Comparison of ENCODE assay signal across 8 mouse cellular contexts in genomic region chr14:55815310-55815751, GRCm38 (mm10). TPM values are rescaled to one million over a fixed set of nuclear protein-coding genes. Genes with fewer than 3 reads are reported as not detected.
A peak's percentile ranks its signal among the peaks of the same experiment; 100 is the strongest.
DNase-seq lines count a peak whose midpoint lies in the region; ATAC-seq and TF ChIP-seq lines count a peak whose summit lies in the region.

No protein-coding gene starts in this region.

- H3K4me2 ChIP-seq in heart, embryonic 11.5 days: peak overlapping the region; percentile 60
- peak overlapping the region; percentile 68 for H3K4me2 ChIP-seq in kidney, embryonic 14.5 days (replicated peaks; ENCODE audit: low read depth, low read length)
- peak overlapping the region; percentile 61 for H3K4me2 ChIP-seq in lung, postnatal 0 days (replicated peaks; ENCODE audit: low read depth, low read length)

- H3K9me3 ChIP-seq in embryonic facial prominence, embryonic 10.5 days: no peaks in the 10 kb centered on the region
- H3K9me3 ChIP-seq in heart, embryonic 11.5 days (replicated peaks; ENCODE audit: control insufficient read depth, low read length): no peaks in the 10 kb centered on the region
- H3K9me3 ChIP-seq in kidney, embryonic 14.5 days (ENCODE audit: control insufficient read depth, low read length): no peaks in the 10 kb centered on the region
- H3K9me3 ChIP-seq in lung, postnatal 0 days (ENCODE audit: low read length): no peaks in the 10 kb centered on the region

- H3K4me3 ChIP-seq in testis, adult 2 months (ENCODE audit: control insufficient read depth, low read depth, low read length): peak overlapping the region; percentile 59
- peak overlapping the region; percentile 64 for H3K4me3 ChIP-seq in embryonic facial prominence, embryonic 10.5 days
- H3K4me3 ChIP-seq in heart, embryonic 11.5 days (ENCODE audit: low read depth, low read length): peak overlapping the region; percentile 49
- H3K4me3 ChIP-seq in kidney, embryonic 14.5 days (ENCODE audit: low read length): peak overlapping the region; percentile 48
- H3K4me3 ChIP-seq in lung, postnatal 0 days (ENCODE audit: low read depth, low read length): peak overlapping the region; percentile 39

- no peaks in the 10 kb centered on the region for H3K27me3 ChIP-seq in testis, adult 2 months (ENCODE audit: control insufficient read depth, insufficient read depth, low read length)
- no peaks in the 10 kb centered on the region for H3K27me3 ChIP-seq in embryonic facial prominence, embryonic 10.5 days (replicated peaks; ENCODE audit: low read depth, poor library complexity, severe bottlenecking)
- no peaks in the 10 kb centered on the region for H3K27me3 ChIP-seq in heart, embryonic 11.5 days (ENCODE audit: control insufficient read depth, insufficient read depth, low read length)
- H3K27me3 ChIP-seq in kidney, embryonic 14.5 days (ENCODE audit: control insufficient read depth, insufficient read depth, low read length): no peaks in the 10 kb centered on the region
- no peaks in the 10 kb centered on the region for H3K27me3 ChIP-seq in lung, postnatal 0 days (replicated peaks; ENCODE audit: insufficient read depth, low read length)

- DNase-seq in testis, postnatal 14 days (ENCODE audit: low spot score): no peak
- peak; percentile 56 for DNase-seq in embryonic facial prominence, embryonic 10.5 days (ENCODE audit: low spot score)
- DNase-seq in lung, postnatal 0 days (ENCODE audit: low spot score): peak; percentile 94
- peak; percentile 59 for DNase-seq in skeletal muscle tissue, adult 2 months (ENCODE audit: low read depth, low spot score)
- no peak for DNase-seq in T-cell, adult 2 months (ENCODE audit: low spot score)

- no peaks in the 10 kb centered on the region for H3K36me3 ChIP-seq in testis, adult 2 months (ENCODE audit: control insufficient read depth, insufficient read depth, low read length)
- no peaks in the 10 kb centered on the region for H3K36me3 ChIP-seq in embryonic facial prominence, embryonic 10.5 days (replicated peaks)
- H3K36me3 ChIP-seq in heart, embryonic 11.5 days (ENCODE audit: control insufficient read depth, insufficient read depth, low read length): no peaks in the 10 kb centered on the region
- H3K36me3 ChIP-seq in kidney, embryonic 14.5 days (ENCODE audit: control insufficient read depth, insufficient read depth, low read length): no peaks in the 10 kb centered on the region
- H3K36me3 ChIP-seq in lung, postnatal 0 days (ENCODE audit: insufficient read depth, low read length): no peaks in the 10 kb centered on the region

- TF ChIP-seq EP300 in lung, postnatal 0 days (IDR thresholded peaks at IDR 0.05): peak; percentile 57; the same call in 1 of the 2 replicates

- WGBS in embryonic facial prominence, embryonic 10.5 days: 25% methylated on average over 17 of the region's 17 CpGs
- WGBS in heart, embryonic 11.5 days (ENCODE audit: insufficient replicate concordance): 22% methylated on average over 17 of the region's 17 CpGs
- WGBS in kidney, embryonic 14.5 days: 31% methylated on average over 17 of the region's 17 CpGs
- WGBS in lung, postnatal 0 days: 20% methylated on average over 17 of the region's 17 CpGs

- H3K4me1 ChIP-seq in testis, adult 2 months (ENCODE audit: control insufficient read depth, insufficient read depth, low read length): peaks cover 5% of the 10 kb centered on the region
- H3K4me1 ChIP-seq in embryonic facial prominence, embryonic 10.5 days: peaks cover 10% of the 10 kb centered on the region; the same call in 1 of the 2 replicates
- no peaks in the 10 kb centered on the region for H3K4me1 ChIP-seq in heart, embryonic 11.5 days (ENCODE audit: control insufficient read depth, insufficient read depth, low read length)
- no peaks in the 10 kb centered on the region for H3K4me1 ChIP-seq in kidney, embryonic 14.5 days (ENCODE audit: control insufficient read depth, insufficient read depth, low read length)
- H3K4me1 ChIP-seq in lung, postnatal 0 days (ENCODE audit: insufficient read depth, low read depth, low read length): no peaks in the 10 kb centered on the region

- H3K27ac ChIP-seq in testis, adult 2 months (ENCODE audit: control insufficient read depth, insufficient read depth, low read depth, low read length): no peak overlapping the region
- H3K27ac ChIP-seq in embryonic facial prominence, embryonic 10.5 days (replicated peaks): peak overlapping the region; percentile 70; the same call in 1 of the 2 replicates
- no peak overlapping the region for H3K27ac ChIP-seq in heart, embryonic 11.5 days (ENCODE audit: low read depth, low read length)
- H3K27ac ChIP-seq in kidney, embryonic 14.5 days (ENCODE audit: low read depth, low read length): no peak overlapping the region
- peak overlapping the region; percentile 63 for H3K27ac ChIP-seq in lung, postnatal 0 days (ENCODE audit: low read length)

- TF ChIP-seq POLR2A in testis, adult 2 months (IDR thresholded peaks at IDR 0.05; ENCODE audit: control insufficient read depth, low read depth, low read length): no peak

- TF ChIP-seq CTCF in testis, adult 2 months (IDR thresholded peaks at IDR 0.05; ENCODE audit: control insufficient read depth, insufficient read depth, insufficient replicate concordance, low read depth, low read length): no peak
- no peak for TF ChIP-seq CTCF in lung, postnatal 0 days (IDR thresholded peaks at IDR 0.05)

- peak overlapping the region; percentile 59 for H3K9ac ChIP-seq in heart, embryonic 11.5 days (ENCODE audit: low read depth, low read length)
- H3K9ac ChIP-seq in kidney, embryonic 14.5 days (ENCODE audit: low read depth, low read length): peak overlapping the region; percentile 52; the same call in 1 of the 2 replicates
- 0 out of 2 replicates have a peak overlapping the region, but pooled peaks have one; percentile 19 for H3K9ac ChIP-seq in lung, postnatal 0 days (replicated peaks; ENCODE audit: low read depth)

- peak; percentile 35; the same call in 1 of the 2 replicates for ATAC-seq in heart, embryonic 11.5 days (replicated peaks; ENCODE audit: insufficient number of reproducible peaks, low FRiP score, low TSS enrichment)
- peak; percentile 81 for ATAC-seq in kidney, embryonic 14.5 days (ENCODE audit: low FRiP score, low TSS enrichment)
- peak; percentile 96 for ATAC-seq in lung, postnatal 0 days

RNA-seq across cellular contexts. Expression of gene Nfatc4, which starts 7.6 kb away (rescaled TPM):
- 0.58 and 0.83 TPM in 2 replicates for polyA plus RNA-seq in testis, adult 2 months (2012; rRNA removed)
- polyA plus RNA-seq in embryonic facial prominence, embryonic 10.5 days (2016; fragmentation: Nextera tagmentation; extraction: Ambion mirVana): 94.5 and 113 TPM in 2 replicates
- 15.5 and 16.9 TPM in 2 replicates for polyA plus RNA-seq in heart, embryonic 11.5 days (2014; fragmentation: Nextera tagmentation; extraction: Ambion mirVana)
- polyA plus RNA-seq in kidney, embryonic 14.5 days (2014; fragmentation: Nextera tagmentation; extraction: Ambion mirVana): 26.3 and 33.8 TPM in 2 replicates
- 17.1 and 18.1 TPM in 2 replicates for polyA plus RNA-seq in lung, postnatal 0 days (2015; fragmentation: Nextera tagmentation; extraction: Ambion mirVana)

RNA-seq across cellular contexts. Expression of gene Ripk3, which starts 26.7 kb away (rescaled TPM):
- 4.1 and 4.8 TPM in 2 replicates for polyA plus RNA-seq in testis, adult 2 months (2012; rRNA removed)
- 21.4 and 24.1 TPM in 2 replicates for polyA plus RNA-seq in embryonic facial prominence, embryonic 10.5 days (2016; fragmentation: Nextera tagmentation; extraction: Ambion mirVana)
- polyA plus RNA-seq in heart, embryonic 11.5 days (2014; fragmentation: Nextera tagmentation; extraction: Ambion mirVana): 19.6 and 19.8 TPM in 2 replicates
- 38.1 and 43.3 TPM in 2 replicates for polyA plus RNA-seq in kidney, embryonic 14.5 days (2014; fragmentation: Nextera tagmentation; extraction: Ambion mirVana)
- polyA plus RNA-seq in lung, postnatal 0 days (2015; fragmentation: Nextera tagmentation; extraction: Ambion mirVana): 16.2 and 24.2 TPM in 2 replicates

RNA-seq across cellular contexts. Expression of gene Adcy4, which starts 31.4 kb away (rescaled TPM):
- polyA plus RNA-seq in testis, adult 2 months (2012; rRNA removed): 0.38 and 0.82 TPM in 2 replicates
- 10.7 and 11.4 TPM in 2 replicates for polyA plus RNA-seq in embryonic facial prominence, embryonic 10.5 days (2016; fragmentation: Nextera tagmentation; extraction: Ambion mirVana)
- 13.2 and 19.7 TPM in 2 replicates for polyA plus RNA-seq in heart, embryonic 11.5 days (2014; fragmentation: Nextera tagmentation; extraction: Ambion mirVana)
- polyA plus RNA-seq in kidney, embryonic 14.5 days (2014; fragmentation: Nextera tagmentation; extraction: Ambion mirVana): 7.8 and 10.4 TPM in 2 replicates
- polyA plus RNA-seq in lung, postnatal 0 days (2015; fragmentation: Nextera tagmentation; extraction: Ambion mirVana): 29.3 and 33.3 TPM in 2 replicates

RNA-seq across cellular contexts. Expression of gene Nynrin, which starts 38.5 kb away (rescaled TPM):
- 0.41 and 0.51 TPM in 2 replicates for polyA plus RNA-seq in testis, adult 2 months (2012; rRNA removed)
- polyA plus RNA-seq in embryonic facial prominence, embryonic 10.5 days (2016; fragmentation: Nextera tagmentation; extraction: Ambion mirVana): 36.0 and 38.1 TPM in 2 replicates
- polyA plus RNA-seq in heart, embryonic 11.5 days (2014; fragmentation: Nextera tagmentation; extraction: Ambion mirVana): 12.5 and 20.3 TPM in 2 replicates
- 11.0 and 15.6 TPM in 2 replicates for polyA plus RNA-seq in kidney, embryonic 14.5 days (2014; fragmentation: Nextera tagmentation; extraction: Ambion mirVana)
- polyA plus RNA-seq in lung, postnatal 0 days (2015; fragmentation: Nextera tagmentation; extraction: Ambion mirVana): 4.2 and 4.7 TPM in 2 replicates

RNA-seq across cellular contexts. Expression of gene Ltb4r1, which starts 49.6 kb away (rescaled TPM):
- polyA plus RNA-seq in testis, adult 2 months (2012; rRNA removed): 0.11 and 0.20 TPM in 2 replicates
- polyA plus RNA-seq in embryonic facial prominence, embryonic 10.5 days (2016; fragmentation: Nextera tagmentation; extraction: Ambion mirVana): 0.10 and 0.35 TPM in 2 replicates
- polyA plus RNA-seq in heart, embryonic 11.5 days (2014; fragmentation: Nextera tagmentation; extraction: Ambion mirVana): 0.11 and 0.21 TPM in 2 replicates
- 0.23 TPM in 1 of 2 replicates, not detected in the other for polyA plus RNA-seq in kidney, embryonic 14.5 days (2014; fragmentation: Nextera tagmentation; extraction: Ambion mirVana)
- polyA plus RNA-seq in lung, postnatal 0 days (2015; fragmentation: Nextera tagmentation; extraction: Ambion mirVana): 4.1 and 4.6 TPM in 2 replicates

Comparison
In these comparisons a context has a peak if more than half of its experiments do, and no peak if none do; other contexts are left out.
1. H3K27ac ChIP-seq: peak in embryonic facial prominence, embryonic 10.5 days (single experiment) and lung, postnatal 0 days (single experiment); none in testis, adult 2 months (single experiment), heart, embryonic 11.5 days (single experiment) and kidney, embryonic 14.5 days (single experiment).
2. DNase-seq: peak in embryonic facial prominence, embryonic 10.5 days (single experiment), lung, postnatal 0 days (single experiment) and skeletal muscle tissue, adult 2 months (single experiment); none in testis, postnatal 14 days (single experiment) and T-cell, adult 2 months (single experiment).
3. ATAC-seq: peak in every context shown above with its lines; median percentile 96 in lung, postnatal 0 days; 81 in kidney, embryonic 14.5 days; 35 in heart, embryonic 11.5 days.
4. Peak in every context shown above with its lines, with median percentiles within 50 percentile points of each other: H3K4me3 ChIP-seq, H3K4me2 ChIP-seq and H3K9ac ChIP-seq.